Comparison of ENCODE assay signal across 32 mouse cellular contexts in genomic region chr11:29538201-29538600, GRCm38 (mm10). TPM values are rescaled to one million over a fixed set of nuclear protein-coding genes. Genes with fewer than 3 reads are reported as not detected.
"Had no signal": no experiment of that assay in that cellular context is flagged by ENCODE, and none has a peak within 500 bp of the region (broad histone marks: within the 10 kb centered on the region; RNA-seq: fewer than 3 reads in every experiment).

No protein-coding gene starts in this region.

- H3K9ac ChIP-seq: limb, embryonic 12.5 days; limb, embryonic 13.5 days; limb, embryonic 15.5 days; liver, embryonic 12.5 days; liver, embryonic 13.5 days; liver, embryonic 14.5 days; liver, embryonic 15.5 days; liver, postnatal 0 days; lung, embryonic 14.5 days; lung, embryonic 15.5 days; midbrain, embryonic 12.5 days; midbrain, embryonic 13.5 days; midbrain, embryonic 15.5 days had no signal

- DNase-seq: left cerebral cortex, postnatal 4 days; liver; liver, embryonic 13.5 days; liver, postnatal 0 days; lung, adult 18-20 months; lung, adult 2 months; lung, embryonic 14.5 days; lung, postnatal 10 days; lung, postnatal 14 days; lung, postnatal 36 days; lung, postnatal 4 days; midbrain, embryonic 14.5 days had no signal

- H3K4me1 ChIP-seq: limb, embryonic 10.5 days; limb, embryonic 12.5 days; limb, embryonic 13.5 days; limb, embryonic 15.5 days; liver, embryonic 12.5 days; liver, embryonic 13.5 days; liver, embryonic 15.5 days; lung, embryonic 15.5 days; megakaryocyte, embryonic 14.5 days; midbrain, embryonic 10.5 days; midbrain, embryonic 12.5 days; midbrain, embryonic 13.5 days; midbrain, embryonic 15.5 days had no signal

- H3K27me3 ChIP-seq: limb, embryonic 12.5 days; limb, embryonic 13.5 days; limb, embryonic 15.5 days; liver, embryonic 12.5 days; liver, embryonic 13.5 days; liver, embryonic 15.5 days; lung, embryonic 15.5 days; megakaryocyte, embryonic 14.5 days; midbrain, embryonic 12.5 days; midbrain, embryonic 13.5 days; midbrain, embryonic 15.5 days had no signal

- H3K9me3 ChIP-seq: limb, embryonic 10.5 days; limb, embryonic 12.5 days; limb, embryonic 13.5 days; limb, embryonic 15.5 days; liver, embryonic 12.5 days; liver, embryonic 13.5 days; liver, embryonic 15.5 days; lung, embryonic 15.5 days; megakaryocyte, embryonic 14.5 days; midbrain, embryonic 10.5 days; midbrain, embryonic 12.5 days; midbrain, embryonic 13.5 days; midbrain, embryonic 15.5 days had no signal

- H3K27ac ChIP-seq: left cerebral cortex, adult 2 months; limb, embryonic 10.5 days; limb, embryonic 12.5 days; limb, embryonic 13.5 days; limb, embryonic 15.5 days; liver, embryonic 12.5 days; liver, embryonic 13.5 days; liver, embryonic 14.5 days; liver, embryonic 15.5 days; lung, embryonic 15.5 days; macrophage; midbrain, embryonic 10.5 days; midbrain, embryonic 12.5 days; midbrain, embryonic 13.5 days; midbrain, embryonic 15.5 days had no signal

- ATAC-seq: liver, embryonic 12.5 days; liver, postnatal 0 days; lung, postnatal 0 days; midbrain, embryonic 13.5 days; midbrain, embryonic 15.5 days; midbrain, embryonic 16.5 days had no signal

- H3K4me3 ChIP-seq: left cerebral cortex, adult 2 months; limb, embryonic 10.5 days; limb, embryonic 12.5 days; limb, embryonic 13.5 days; limb, embryonic 15.5 days; liver, embryonic 12.5 days; liver, embryonic 13.5 days; liver, embryonic 15.5 days; lung, embryonic 15.5 days; megakaryocyte, embryonic 14.5 days; midbrain, embryonic 10.5 days; midbrain, embryonic 12.5 days; midbrain, embryonic 13.5 days; midbrain, embryonic 15.5 days; myocyte had no signal

RNA-seq across cellular contexts. Expression of gene Clhc1, which starts 9.5 kb away (rescaled TPM):
- polyA plus RNA-seq: liver, adult 2 months; liver, postnatal 0 days; lung, adult 2 months; midbrain, postnatal 0 days had no signal
